Mouse (Mus musculus) B cell, adult 2 months (primary cell): Measurements from ENCODE around the gene Pced1b.
A peak's percentile ranks its signal among the peaks of the same experiment; 100 is the strongest.

Experiments used
- DNase-seq, 2 experiments: peaks; one replicate each; pipeline ENCODE4 v3.0.0; 2022

The Pced1b gene

DNA sequence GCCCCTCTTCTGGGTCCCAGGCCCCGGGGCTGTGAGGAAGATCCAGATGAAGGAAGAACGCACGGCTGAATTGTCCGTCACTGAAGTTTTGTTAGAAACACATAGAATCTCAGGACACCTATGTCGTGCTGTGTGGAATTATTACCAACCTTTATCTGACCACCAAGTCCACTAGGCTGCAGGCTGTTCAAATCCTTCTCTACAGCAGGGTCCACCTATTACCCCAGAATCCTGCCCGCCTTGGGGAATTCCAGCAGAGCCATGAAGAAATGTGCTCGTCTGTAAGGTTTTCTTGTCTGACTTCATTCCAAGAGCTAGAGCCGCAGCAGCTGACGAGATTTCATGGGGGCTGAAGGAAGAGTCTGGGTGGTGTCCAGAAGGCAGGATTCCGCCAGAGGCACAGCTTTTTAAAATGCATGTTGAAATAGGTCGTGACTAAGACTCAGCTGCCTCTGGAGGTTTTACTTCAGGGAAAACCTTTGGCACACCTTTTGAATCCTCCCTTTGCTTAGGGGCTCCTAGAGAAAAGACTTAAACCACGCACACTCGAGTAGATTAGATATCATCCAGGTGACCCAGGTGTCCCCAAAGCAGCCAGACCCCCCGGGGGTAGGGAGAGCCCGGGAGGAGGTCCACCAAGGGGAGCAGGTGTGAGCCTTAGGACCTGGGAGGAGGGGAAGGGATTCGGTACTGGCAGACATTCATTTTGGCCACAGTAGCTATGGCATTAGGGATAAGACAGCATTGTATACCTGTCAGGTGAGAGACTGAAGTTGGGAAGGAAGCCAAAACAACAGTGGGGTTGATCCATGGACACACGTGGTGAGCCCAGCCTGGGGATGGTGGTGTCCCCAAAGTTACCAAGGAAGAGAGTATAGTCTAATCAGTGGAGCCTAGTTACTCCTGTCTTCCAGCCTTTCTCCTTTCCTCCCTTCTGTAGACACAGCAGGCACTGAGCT is 160.9 kb downstream of the Pced1b start:
- DNase-seq: no peak

DNA sequence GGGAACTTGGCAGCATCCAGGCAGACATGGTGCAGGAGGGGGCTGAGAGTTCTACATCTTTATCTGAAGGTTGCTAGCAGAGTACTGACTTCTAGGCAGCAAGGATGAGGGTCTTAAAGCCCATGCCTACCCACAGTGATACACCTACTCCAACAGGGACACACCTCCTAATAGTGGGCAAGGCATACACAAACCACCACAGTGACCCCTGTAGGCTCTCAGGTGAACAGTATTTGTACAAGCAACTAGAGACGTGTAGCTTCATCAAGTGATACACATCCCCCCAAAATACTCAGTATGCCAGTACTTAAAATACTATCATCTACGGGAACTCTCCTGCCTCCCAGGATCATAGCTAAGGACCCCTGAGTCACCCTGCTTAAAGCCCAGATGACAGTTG is 164.2 kb downstream of the Pced1b start:
- DNase-seq: no peak

DNA sequence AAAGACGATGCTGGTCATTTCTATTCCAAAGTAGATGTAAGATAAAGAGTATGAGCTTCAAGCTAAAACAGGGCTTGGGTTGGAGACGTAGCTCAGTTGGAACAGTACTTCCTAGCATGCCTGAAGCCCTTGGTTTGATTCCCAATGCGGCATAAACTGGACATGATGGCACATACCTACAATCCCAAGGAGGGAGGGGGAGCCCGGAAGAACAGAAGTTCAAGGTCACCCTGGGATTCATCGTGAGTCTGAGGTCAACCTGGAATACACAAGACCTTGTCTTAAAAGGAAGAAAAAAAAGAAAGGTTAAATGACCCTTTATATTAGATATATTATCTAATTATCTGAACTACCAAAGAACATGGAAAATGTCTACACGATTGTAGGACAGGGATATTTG is 164.8 kb downstream of the Pced1b start:
- no peak for DNase-seq

DNA sequence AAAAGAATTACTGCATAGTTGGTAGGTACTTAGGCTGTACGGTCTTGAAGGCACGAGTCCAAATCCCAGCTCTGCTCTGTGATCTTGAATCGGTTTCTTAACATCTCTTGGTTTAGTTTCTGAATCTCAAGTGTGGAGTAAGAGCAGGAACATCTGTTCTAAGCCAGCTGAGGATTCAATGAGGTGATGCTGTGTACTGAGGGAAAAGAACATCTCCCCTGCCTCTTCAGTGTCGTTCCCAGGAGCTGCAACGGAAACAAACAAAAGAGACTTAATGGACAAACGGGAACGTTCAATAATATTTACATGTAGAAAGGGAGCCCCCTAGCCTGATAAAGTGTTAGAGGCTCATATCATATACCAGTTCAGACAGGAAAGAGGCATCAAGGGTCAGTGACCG is 165.4 kb downstream of the Pced1b start:
- no peak for DNase-seq

DNA sequence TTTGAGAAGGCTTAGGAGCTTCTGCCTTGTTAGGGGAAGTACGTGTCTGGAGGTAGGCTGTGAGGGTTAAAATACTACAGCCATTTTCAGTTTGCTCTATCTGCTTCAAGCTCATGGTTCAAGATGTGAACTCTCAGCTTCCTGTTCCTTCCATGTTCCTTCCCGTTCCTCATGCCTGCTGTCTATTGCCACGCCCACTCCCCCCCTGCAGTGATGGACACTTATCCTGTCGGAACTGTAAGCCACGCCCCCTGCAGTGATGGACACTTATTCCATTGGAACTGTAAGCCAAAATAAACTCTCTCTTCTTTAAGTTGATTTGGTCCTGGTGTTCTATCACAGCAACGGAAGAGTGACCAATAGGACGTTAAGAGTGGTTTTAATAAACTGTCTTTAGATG is 166.0 kb downstream of the Pced1b start:
- DNase-seq: no peak

DNA sequence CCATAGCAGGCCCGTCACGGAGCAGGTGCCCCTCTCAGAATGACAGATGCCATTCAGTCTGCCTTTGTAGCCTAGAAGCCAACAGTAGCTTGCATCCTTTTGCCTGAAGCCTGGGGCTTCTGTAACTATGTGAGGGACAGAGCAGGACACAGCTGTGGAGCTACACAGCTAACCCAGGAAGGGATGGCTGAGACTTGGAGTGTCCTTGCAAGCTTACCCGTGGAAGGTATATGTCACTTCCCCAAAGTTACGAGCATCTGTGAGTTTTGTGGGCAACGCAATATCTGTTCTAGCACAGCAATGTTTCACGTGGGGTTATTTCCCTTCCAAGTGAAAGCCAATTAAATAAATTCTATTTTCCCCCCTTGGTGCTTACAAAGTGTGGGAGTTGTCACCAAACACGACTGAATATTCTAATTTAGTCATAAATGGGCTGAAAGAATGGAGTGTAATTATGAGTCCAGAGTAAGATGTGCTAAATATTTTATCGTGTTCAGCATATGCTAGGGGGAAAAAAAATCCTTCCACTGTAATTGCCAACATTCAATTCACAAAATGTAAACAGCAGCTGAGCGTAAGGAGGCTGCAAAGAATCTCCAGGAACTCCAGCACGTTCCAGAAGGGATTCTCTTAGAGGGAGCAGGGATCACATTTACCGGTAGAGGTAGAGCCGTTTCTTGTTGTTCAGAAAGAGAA is 168.0 kb downstream of the Pced1b start:
- DNase-seq: no peak

DNA sequence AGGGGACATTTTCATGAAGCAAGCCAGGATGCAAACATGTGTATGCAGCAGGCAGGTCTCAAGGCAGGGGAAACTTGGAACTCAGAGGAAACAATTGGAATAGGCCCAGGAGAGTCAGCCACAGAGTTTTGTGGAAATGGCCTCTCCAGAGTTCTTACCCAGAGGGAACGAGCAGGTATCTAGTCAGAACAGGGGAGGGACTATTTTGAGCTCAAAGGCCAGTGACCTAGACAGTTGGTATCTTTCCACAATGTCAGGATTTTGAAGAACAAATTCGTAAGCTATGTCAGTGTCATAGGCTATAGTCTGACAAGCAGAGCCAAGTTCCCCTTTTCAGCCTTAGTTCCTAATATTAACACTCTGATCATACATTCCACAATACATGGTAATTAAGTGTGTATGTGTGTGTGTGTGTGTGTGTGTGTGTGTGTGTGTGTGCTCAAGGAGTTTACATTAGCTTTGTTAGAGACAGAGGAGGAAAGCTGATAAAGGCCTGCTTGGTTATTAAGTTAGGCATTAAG is 168.6 kb downstream of the Pced1b start:
- DNase-seq: peak; percentile 32

DNA sequence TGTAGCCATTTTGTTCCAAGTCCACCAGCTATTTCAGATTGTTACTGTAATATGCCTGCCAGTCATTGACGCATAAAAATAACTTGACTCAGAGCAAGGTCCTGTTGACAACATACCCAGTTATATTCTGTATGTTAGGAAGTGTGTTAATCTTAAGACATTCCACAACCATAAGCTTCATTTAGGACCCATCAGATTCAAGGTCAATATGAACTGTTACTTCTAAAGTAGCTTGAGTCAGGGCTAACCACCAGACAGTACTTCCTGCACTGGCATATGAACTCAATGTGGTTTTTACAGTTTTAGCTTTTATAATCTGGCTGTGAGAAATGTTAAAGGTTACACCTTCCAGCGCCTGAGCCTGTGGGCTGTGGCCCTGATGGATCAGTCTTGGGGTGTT is 173.4 kb downstream of the Pced1b start:
- no peak for DNase-seq

DNA sequence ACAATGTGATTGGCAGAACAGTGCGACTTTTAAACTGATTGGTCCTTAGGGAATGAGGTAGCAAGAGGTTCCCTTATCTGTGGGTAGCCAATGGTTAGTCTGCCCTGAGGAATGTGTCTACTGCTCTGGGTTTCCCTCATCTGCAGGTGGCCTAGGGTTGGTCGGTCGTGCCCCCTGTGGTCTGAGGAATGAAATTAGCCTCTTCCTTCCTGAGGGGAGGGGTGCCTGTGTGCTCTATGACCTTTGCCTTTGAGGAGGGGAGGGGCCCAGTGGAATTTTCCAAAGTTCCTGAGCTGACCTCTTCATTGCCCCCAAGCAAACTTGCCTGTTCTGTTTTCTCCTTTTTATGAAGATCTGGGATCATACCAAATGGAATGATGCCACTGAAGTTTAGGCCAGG is 174.6 kb downstream of the Pced1b start:
- no peak for DNase-seq

DNA sequence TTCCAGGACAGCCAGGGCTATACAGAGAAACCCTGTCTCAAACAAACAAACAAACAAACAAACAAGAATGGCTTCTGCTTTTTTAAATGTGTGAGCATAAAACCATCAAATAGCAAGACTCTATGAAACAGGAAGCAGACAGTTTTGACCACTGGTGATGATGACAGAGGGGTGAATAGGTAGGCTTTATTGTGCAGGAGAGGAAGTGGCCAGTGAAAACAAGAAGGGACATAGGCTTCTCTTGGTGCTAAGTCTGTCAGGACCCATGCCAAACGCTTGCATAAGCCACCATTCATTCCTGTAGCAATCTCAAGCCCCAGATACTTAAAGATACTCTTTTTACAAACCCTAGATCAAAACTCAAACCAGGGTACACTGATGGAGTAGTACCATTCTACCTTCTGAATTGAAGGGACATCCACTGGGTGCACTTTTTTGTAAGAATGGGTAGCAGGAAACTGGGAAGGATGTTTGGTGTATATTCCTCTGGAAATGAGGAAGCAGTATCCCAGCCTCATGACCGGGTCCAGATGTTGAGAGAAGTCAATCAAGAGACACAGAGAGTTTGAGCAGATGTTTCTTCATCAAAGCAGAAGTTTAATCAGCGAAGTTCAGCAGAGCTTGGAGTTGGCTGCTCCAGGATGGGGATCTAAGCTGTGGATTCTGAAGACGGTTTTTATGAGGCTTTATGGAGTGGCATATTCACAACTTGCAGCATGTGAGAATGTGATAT is 175.5 kb downstream of the Pced1b start:
- DNase-seq: no peak

DNA sequence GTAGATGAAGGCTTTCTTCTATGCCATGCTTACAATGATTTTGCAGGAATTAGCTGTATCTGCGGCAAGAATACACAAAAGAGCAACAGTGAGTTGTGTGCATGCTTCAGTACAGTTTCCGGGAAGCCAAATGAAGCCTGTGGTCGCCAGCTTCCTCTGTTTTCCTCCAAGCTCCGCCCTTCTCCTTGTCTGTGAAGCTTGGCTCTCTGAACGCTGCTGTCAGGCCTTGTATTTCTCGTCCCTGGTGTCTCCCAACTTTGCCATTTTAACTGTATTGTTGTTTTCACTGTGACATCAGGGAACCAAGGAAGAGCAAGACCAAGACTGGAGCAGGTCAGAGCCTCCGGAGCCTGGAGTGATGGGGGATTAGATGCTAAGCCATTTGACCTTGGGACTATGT is 177.5 kb downstream of the Pced1b start:
- peak; percentile 45 to 48 for DNase-seq

DNA sequence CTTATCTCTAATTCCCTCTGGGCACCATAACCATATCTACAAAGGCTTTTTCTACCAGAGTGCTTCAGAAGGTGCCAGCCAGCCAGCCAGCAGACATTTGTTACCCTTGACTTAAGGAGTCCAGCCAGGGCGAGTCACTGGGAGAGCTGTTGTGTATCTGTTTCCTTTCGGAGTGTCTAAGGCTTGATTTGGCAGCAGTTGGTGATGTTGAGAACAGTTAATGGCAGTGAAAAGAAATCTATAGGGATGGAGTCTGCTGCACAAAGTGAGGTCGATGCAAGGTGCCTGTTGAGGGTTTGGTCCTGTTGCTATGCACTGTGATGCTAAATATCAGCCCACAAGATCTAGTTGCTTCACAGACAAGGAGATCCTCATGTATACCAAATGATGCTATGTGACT is 178.1 kb downstream of the Pced1b start:
- no peak for DNase-seq

DNA sequence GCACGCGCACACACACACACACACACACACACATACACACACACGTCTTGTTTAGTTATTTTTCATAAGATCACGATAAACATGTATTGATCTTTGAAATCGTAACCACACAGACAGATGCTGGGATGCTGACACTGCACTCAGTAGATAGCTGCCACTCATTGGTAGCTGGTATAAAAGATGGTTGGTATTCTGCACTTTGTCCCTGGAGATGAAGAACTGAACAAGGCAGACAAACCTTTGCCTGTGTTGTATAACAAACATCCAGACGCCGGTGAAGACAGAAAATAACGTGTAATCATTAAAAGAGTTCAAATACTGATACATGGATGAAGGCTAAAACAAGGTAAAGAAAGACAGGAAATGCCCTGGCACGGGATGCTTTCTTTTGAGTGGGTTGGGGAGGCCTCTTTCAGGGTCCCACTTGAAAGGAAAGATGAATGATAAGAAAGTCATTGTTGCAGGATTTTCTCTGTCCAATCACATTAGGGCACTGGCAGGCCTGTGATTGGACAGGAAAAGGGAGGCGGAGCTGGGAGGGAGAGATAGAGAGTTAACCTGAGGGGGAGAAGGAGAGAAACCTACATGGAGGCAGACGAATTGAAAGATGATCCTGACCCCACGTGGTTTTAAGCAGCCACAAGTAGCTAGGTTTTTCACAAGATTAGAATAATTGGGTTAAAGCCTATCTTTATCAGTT is 182.4 kb downstream of the Pced1b start:
- DNase-seq: no peak

DNA sequence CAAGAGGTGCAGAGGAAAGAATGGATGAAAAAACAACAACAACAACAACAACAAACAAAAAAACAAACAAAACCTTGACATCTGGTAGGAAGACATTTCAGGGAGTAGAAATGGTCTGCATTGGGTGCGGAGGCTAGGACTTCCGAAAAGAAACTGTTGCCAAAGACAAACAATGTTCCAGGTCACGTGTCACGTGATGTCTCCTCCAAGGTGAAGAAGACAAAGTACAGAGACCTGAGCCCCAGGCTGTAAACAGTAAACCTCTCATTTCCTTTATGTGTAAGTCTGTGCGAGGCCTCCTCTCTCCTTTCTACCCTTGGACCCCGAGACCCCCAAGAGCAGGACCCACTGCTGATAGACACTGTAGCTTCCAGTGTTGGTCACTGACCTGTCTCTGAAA is 184.6 kb downstream of the Pced1b start:
- DNase-seq: no peak

DNA sequence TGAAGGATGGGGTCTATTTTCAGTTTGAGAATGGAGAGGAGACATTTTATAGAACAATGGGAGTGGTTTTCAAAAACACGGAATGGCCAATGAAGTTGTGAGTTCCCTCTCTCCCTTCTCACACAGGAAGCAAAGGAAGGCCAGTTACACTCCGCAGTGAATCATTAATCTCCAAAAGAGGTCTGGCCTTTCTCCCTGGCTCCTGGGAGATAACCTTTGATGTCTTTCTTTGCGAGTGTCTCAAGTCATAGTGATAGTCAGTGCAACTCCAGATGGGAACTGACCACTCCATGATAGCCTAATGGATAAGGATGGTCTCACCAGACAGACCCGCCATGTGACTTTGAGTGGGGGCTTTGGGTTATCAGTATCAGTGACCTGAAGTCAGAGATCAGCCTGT is 185.3 kb downstream of the Pced1b start:
- DNase-seq: no peak
